Mouse (Mus musculus): ENCODE measurements around the gene Pcbp3.
A peak's percentile ranks its signal among the peaks of the same experiment; 100 is the strongest.

Pcbp3 gene

DNA sequence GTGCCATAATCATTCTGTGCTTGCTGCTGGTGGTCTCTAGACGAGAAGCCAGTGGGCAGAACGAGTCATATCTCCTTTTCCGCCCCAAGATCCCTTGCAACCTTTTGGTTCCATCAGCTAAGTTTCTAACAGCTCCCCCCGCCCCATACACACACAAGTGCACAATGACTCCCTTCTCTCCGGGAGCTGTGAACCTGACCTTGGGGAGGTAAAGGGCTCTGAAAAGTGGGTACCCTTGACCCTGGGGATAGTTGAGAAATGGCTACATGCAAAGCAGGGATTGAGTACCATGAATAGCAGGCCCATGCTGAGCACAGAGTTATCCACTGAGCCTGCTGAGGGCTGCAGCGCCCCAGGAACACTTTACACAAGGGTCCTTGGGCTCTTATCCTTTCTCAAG is 229.3 kb downstream of the Pcbp3 start:
- no peak for DNase-seq (ENCODE audit: low read depth, low spot score)

DNA sequence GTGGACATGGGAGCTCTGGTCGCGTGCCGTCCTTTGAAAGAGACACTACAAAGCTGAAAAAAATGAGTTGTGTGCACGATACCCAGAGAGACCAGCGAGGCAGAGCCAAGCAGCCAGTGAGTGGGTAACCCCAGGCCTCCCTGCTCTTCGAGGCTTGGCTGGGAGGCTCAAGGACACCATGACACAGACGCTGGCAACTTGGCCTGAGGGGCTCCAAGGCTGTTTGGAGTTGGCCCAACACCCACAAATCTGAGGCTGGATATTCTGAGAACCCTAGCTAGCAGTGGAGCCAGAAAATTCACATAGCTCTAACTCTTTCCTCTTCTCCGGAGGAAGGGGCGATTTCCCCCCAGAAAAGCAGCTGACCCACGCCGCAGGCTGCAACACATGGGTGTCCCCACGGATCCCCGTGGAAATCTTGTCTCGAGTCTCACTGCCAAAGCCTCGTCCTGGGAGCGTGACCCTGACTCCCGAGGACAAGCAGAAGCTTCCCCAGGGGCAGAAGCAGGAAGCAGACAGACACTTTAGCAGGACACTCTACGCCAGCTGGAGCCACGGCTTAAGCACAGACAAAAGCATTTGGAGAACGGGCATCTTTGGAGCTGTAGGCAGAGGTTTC is 230.0 kb downstream of the Pcbp3 start:
- no peak for DNase-seq (ENCODE audit: low read depth, low spot score)

DNA sequence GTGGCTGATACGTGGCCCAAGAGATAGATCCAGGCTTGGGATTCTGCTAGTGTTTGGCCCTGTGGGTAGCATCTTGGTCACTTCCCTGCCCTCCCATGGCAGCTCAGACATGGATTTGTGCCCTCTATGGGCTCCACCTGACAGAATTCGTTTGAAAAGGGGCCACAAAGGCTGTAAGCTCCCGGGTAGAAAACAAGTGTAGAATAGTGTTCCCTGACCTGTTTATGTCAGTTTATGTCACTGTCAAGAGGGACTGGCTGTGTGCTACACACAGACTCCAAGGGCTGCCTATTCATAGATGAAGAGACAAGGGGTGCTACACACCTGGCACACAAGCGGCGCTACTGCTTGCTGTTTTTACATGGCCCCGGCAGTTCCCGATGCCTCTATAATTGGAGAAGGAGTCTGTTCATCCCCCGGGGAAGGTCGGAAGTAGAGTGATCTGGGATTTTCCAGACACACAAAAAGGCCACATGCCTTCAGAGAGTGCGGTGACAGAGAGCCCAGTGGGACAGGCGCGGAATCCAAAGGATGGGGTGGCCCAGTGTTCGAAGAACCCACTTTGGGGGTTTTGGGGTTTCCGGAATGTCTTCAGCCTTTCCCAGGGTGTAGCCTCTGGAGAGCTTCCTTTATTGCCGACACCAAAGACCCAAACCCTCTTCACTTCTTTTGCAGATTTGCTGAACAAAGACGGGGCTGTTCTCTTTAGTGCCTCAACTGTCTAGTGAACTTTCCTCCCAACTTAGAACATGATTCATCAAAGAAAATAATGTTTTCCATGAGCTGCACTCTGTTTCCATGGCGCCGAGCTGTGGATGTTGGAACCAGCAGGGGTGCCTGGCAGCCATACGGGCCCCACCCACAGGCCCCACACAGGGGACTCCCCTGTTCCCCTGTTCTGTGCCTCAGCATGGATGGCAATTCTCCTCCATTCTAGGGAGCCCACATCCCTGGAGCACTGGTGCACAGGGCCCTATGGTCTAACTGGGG is 231.8 kb downstream of the Pcbp3 start:
- DNase-seq (ENCODE audit: low read depth, low spot score), result no peak

GRCm38 (mm10) chr10:76728369-76728768 is 233.3 kb downstream of the Pcbp3 start:
- peak; percentile 78 for DNase-seq (ENCODE audit: low read depth, low spot score)

DNA sequence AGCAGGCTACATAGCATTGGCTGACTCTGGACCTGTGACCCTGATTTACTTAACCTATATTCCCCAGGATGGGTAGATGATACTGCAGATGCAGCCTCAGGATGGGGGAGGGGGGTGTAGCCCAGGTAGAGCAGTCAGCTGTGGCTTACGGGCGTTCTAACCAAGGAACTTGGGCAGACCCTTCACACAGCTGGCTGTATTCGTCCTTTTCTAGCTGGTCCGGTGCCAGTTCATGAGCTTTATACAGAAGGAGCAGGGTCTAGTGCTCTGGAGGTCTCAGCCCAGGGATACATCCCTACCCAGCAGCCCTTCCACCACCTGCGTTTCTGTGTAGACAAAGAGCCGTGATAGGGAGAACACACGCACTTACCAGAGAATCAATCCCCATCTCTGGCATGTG is 234.4 kb downstream of the Pcbp3 start:
- DNase-seq (ENCODE audit: low read depth, low spot score), result no peak

DNA sequence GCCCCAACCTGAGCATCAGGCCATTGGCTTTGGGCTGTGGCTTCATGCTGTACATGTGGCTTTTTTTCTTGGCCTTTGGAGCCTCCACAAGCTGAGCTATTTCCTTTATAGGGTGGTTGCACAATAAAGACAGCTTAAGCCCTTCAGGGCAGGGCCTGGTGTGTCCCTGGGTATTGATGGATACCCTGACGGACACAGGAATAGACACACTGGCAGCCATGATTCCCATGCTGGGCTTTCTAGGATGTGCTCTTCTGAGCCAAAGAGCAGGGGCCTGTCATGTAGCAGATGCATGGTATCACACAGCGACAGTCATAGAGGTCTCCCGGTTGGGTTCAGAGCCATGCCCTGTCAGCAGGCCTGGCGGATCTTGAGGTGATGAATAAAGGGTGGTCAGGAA is 234.8 kb downstream of the Pcbp3 start:
- no peak for DNase-seq (ENCODE audit: low read depth, low spot score)

GRCm38 (mm10) chr10:76725682-76726285 is 235.9 kb downstream of the Pcbp3 start, which contains the start of gene Col6a1:
TSS of gene Col6a1 (minus strand) at chr10:76726168.
- DNase-seq (ENCODE audit: low read depth, low spot score), result no peak

DNA sequence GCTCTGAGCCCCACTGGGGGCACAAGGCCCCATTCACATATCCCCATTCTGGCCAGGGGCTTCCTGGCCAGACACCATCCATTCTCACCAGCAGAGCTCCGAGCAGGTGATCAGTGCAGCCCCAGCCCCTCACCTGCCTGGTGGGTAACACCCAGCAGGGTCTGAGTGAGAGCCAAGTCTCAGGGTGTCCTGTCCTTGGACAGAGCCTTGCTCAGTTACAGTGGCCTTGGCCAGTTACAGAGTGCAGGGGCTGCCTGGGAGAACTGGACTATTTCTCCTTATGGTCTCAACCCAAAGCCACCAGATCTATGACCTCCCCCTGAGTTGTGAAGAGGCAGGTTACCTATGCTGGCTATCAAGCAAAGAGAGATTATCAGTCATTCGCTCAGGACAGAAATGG is 236.6 kb downstream of the Pcbp3 start:
- no peak for DNase-seq (ENCODE audit: low read depth, low spot score)

DNA sequence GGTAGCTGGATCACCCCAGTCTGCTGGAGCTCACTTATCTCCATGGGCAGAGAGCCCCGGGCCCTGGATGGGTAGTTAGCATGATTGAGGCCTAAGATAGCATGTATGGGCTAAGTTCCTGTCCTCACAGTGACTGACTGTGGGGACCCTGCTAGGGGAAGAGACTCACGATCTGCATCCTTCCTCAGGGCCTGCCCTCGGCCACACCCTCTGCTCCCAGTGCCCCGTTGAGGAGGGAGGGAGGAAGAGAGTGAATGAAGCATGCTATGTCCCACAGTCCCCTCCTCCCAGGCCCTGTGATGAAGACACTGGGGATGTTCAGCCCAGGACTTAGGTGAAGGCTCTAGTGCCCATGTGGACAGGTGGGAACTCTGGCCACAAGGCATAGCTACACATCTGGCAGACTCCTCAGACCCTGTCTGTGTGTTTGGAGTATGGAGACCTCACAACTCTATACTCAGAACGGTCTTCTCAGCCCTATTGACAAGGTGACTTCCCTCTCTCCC is 237.4 kb downstream of the Pcbp3 start:
- no peak for DNase-seq (ENCODE audit: low read depth, low spot score)

- DNase-seq (ENCODE audit: low read depth, low spot score), result no peak
Observed at GRCm38 (mm10) chr10:76722751-76723450, 238.8 kb downstream of the Pcbp3 start.

GRCm38 (mm10) chr10:76721746-76722145 is 239.9 kb downstream of the Pcbp3 start:
- no peak for DNase-seq (ENCODE audit: low read depth, low spot score)

- no peak for DNase-seq (ENCODE audit: low read depth, low spot score)
Observed at GRCm38 (mm10) chr10:76721216-76721615, 240.5 kb downstream of the Pcbp3 start.

DNA sequence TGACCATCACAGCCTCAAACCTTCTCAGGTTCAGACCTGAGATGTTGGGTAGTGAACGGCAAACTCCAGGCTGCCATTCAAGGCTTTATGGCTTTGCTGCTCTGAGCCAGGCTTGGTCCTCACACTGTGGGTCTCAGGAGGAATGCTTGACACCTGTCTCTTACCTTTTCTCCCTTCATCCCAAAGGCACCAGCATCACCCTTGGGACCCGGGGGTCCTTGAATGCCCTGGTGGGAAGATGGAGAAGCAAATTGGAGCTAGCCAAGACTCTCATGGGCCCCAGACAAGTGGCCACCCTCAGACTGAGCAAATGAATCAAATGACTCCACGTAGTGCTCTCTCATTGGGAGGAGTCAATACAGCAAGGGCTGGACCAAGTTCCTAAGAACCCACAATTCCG is 244.1 kb downstream of the Pcbp3 start:
- DNase-seq (ENCODE audit: low read depth, low spot score), result no peak

GRCm38 (mm10) chr10:76717026-76717425 is 244.7 kb downstream of the Pcbp3 start:
- DNase-seq (ENCODE audit: low read depth, low spot score), result no peak

DNA sequence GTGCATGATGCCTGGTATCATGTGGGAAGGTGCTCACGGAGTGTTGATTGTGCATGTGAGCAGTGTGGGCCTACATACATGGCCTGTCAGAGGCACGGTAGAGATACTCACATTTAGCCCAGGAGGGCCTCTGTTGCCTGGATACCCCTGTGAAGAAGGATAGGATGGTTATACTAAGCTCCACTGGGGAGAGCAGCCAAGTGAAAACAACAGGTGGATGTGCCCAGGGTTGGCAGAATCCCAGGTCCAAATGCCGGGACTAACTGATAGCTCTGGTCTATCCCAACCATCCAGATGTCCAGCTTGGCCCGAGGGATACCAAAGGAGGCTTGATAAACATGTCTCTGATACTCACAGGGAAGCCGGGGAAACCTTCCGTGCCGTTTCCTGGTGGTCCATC is 247.4 kb downstream of the Pcbp3 start:
- no peak for DNase-seq (ENCODE audit: low read depth, low spot score)

DNA sequence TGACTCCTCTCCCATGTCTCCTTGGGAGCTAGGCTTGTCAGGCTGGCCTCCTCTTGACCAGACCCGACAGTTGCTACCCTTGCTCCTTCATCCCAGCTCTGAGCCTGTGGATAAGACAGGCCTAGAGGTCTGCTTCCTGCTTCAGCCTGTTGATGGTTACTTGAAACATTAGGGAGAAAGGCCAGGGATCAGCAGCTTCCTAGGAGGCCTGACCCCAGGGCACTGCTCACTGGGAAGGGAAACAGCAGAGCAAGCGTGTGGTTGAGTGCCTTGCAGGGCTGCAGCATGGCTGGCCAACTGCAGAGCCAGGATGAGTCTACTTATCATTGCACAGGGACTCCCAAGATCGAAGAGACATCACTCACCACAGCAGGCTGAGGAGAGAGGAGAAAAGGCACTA is 249.2 kb downstream of the Pcbp3 start:
- no peak for DNase-seq (ENCODE audit: low read depth, low spot score)

Measured in ES-CJ7 (cell line).